Mouse (Mus musculus): ENCODE results near the gene Ptprs.
A peak's percentile ranks its signal among the peaks of the same experiment; 100 is the strongest.

Gene Ptprs

GRCm38 (mm10) chr17:56467456-56467884, 8.8 kb downstream of the Ptprs start:
- DNase-seq (ENCODE audit: low spot score in 2 of 2), result no peak

GRCm38 (mm10) chr17:56466747-56467146, 9.5 kb downstream of the Ptprs start:
- DNase-seq (ENCODE audit: low spot score in 2 of 2), result no peak

GRCm38 (mm10) chr17:56464817-56465216, 11.5 kb downstream of the Ptprs start:
- DNase-seq (ENCODE audit: low spot score in 2 of 2), result no peak

- DNase-seq (ENCODE audit: low spot score in 2 of 2), result no peak
Measured at GRCm38 (mm10) chr17:56464345-56464744, 11.9 kb downstream of the Ptprs start.

GRCm38 (mm10) chr17:56463500-56463899, 12.8 kb downstream of the Ptprs start:
- DNase-seq (ENCODE audit: low spot score in 2 of 2), result no peak

GRCm38 (mm10) chr17:56462835-56463455, 13.3 kb downstream of the Ptprs start:
- DNase-seq (ENCODE audit: low spot score in 2 of 2), result no peak

GRCm38 (mm10) chr17:56461771-56462743, 14.2 kb downstream of the Ptprs start:
- DNase-seq (ENCODE audit: low spot score in 2 of 2), result peak; percentile 82 to 83

GRCm38 (mm10) chr17:56460876-56461275, 15.4 kb downstream of the Ptprs start:
- DNase-seq (ENCODE audit: low spot score in 2 of 2), result no peak

- DNase-seq (ENCODE audit: low spot score in 2 of 2), result no peak
Measured at GRCm38 (mm10) chr17:56457442-56457841, 18.8 kb downstream of the Ptprs start.

- no peak for DNase-seq (ENCODE audit: low spot score in 2 of 2)
Measured at GRCm38 (mm10) chr17:56456353-56456752, 19.9 kb downstream of the Ptprs start.

- DNase-seq (ENCODE audit: low spot score in 2 of 2), result no peak
Measured at GRCm38 (mm10) chr17:56453689-56454088, 22.6 kb downstream of the Ptprs start.

GRCm38 (mm10) chr17:56453251-56453650, 23.0 kb downstream of the Ptprs start:
- DNase-seq (ENCODE audit: low spot score in 2 of 2), result no peak

GRCm38 (mm10) chr17:56447716-56448115, 28.6 kb downstream of the Ptprs start:
- DNase-seq (ENCODE audit: low spot score in 2 of 2), result no peak

GRCm38 (mm10) chr17:56445397-56445796, 30.9 kb downstream of the Ptprs start:
- peak in 1 of 2 experiments; percentile 20 for DNase-seq (ENCODE audit: low spot score in 2 of 2)

- no peak for DNase-seq (ENCODE audit: low spot score in 2 of 2)
Measured at GRCm38 (mm10) chr17:56444771-56445170, 31.5 kb downstream of the Ptprs start.

GRCm38 (mm10) chr17:56443341-56443795, 32.9 kb downstream of the Ptprs start:
- DNase-seq (ENCODE audit: low spot score in 2 of 2), result peak; percentile 33 to 55

GRCm38 (mm10) chr17:56442316-56442715, 34.0 kb downstream of the Ptprs start:
- no peak for DNase-seq (ENCODE audit: low spot score in 2 of 2)

- DNase-seq (ENCODE audit: low spot score in 2 of 2), result no peak
Measured at GRCm38 (mm10) chr17:56439731-56440460, 36.4 kb downstream of the Ptprs start.

- DNase-seq (ENCODE audit: low spot score in 2 of 2), result no peak
Measured at GRCm38 (mm10) chr17:56431582-56431981, 44.7 kb downstream of the Ptprs start.

GRCm38 (mm10) chr17:56427857-56428256, 48.4 kb downstream of the Ptprs start:
- no peak for DNase-seq (ENCODE audit: low spot score in 2 of 2)

- no peak for DNase-seq (ENCODE audit: low spot score in 2 of 2)
Measured at GRCm38 (mm10) chr17:56425941-56426340, 50.3 kb downstream of the Ptprs start.

GRCm38 (mm10) chr17:56425584-56425914, 50.7 kb downstream of the Ptprs start:
- peak; percentile 63 to 79 for DNase-seq (ENCODE audit: low spot score in 2 of 2)

All from spleen, postnatal 14 days (tissue).